Mouse (Mus musculus) c-Kit-positive CD71-positive TER-119-negative erythroid progenitor cells, embryonic 14.5 days (primary cell): ENCODE measurements around the gene Hoxa3.
A peak's percentile ranks its signal among the peaks of the same experiment; 100 is the strongest.

ENCODE experiments used
- DNase-seq: peaks from one replicate; pipeline ENCODE4 v3.0.0-alpha.2; 2013; ENCODE audit warnings: low read depth

The Hoxa3 gene

DNA sequence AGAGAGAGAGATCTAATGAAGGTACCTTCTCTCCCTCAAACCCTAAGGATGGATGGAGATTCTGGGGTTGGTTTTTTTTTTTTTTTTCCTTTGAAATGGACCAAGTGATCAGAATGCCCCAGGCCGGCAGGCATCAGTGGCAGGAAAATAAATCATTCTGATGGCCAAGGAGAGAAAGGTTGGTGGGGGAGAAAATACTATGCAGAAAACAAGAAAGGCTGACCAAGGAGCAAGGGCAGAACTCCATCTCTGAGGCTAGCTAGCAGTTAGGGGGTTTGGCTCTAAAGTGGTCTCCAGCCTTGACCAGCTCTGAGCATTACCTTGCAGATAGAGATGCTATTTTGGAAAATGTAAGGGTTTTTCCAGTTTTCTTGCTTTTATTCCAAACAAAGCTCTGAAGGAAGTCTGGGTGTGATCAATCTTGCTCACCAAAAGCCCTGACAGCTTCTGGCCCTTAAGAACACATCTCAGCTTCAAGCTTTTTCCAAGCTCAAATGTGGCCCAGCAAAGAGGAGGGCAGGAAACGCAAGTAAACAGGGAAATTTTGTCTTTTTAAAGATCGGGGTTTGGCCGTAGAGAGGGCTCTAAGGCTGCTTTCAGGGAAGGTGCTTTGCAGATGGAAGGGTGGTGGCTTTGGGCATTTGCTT lies 46.6 kb downstream of the Hoxa3 start:
- DNase-seq: no peak

GRCm38 (mm10) chr6:52165441-52166370 lies 47.4 kb downstream of the Hoxa3 start:
- DNase-seq: no peak

DNA sequence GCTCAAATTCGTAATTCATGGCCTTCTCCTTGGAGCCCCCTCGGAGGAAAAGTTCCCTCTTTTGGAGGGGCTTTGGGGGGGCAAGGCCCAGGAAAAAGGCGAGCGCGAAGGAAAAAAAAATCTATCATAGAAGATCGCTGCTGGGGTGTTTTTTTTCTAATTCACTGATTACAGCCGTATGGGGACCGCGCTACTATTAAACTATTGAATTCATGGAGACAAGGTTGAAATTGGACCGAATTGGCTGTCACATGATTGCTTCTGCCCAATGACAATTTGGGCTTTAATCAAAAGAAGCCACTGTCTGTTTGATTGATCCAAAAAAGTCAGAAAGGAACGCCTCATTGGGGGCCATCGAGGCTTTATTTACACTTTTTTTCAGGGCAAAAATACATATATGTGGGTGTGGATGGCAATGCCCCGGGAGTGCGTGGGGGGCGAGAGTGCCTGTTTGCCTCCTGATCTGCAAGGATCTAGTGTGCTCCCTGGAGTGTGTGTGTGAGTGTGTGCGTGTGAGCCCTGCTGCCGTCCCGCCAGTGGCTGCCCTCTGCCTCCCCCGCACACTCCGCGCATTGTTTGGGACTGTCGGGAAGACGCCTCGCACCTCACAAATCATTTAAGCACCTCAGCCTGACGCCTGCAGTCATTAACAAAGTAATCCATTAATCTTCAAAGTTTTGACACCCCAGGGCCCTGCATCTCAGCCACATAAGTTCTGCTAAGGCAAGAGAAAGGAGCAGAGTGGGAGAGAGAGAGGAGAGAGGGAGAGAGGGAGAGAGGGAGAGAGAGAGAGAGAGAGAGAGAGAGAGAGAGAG lies 48.3 kb downstream of the Hoxa3 start, which contains the start of gene Hoxa2:
Gene Hoxa2, minus strand, starts transcription at position 206 of the 815 bp plus-strand sequence.
- no peak for DNase-seq

GRCm38 (mm10) chr6:52164051-52164625 lies 49.0 kb downstream of the Hoxa3 start:
- no peak for DNase-seq

DNA sequence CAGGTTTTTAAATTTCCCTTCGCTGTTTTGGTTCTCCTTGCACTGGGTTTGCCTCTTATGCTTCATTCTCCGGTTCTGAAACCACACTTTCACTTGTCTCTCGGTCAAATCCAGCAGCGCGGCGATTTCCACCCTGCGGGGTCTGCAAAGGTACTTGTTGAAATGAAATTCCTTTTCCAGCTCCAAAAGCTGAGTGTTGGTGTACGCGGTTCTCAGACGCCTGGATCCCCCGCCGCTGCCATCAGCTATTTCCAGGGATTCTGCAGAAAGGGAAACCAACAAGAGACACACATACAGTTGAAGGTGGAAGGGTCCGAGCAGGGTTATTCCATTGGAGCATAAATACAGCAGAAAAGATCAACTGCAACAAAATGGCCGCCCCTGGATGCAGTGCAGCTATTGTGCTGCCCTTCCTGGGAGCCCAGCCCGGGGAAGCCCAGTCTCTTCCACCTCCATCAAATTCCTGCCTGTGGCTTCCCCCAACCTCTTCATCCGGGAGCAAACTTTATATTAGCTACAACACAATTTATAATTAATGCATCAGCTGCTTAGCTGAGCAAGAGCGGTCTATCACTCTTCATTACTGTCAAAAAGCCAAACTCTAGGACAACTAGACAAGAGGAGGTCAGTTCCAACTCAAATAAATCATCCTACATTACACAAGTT lies 49.6 kb downstream of the Hoxa3 start:
- DNase-seq: no peak

DNA sequence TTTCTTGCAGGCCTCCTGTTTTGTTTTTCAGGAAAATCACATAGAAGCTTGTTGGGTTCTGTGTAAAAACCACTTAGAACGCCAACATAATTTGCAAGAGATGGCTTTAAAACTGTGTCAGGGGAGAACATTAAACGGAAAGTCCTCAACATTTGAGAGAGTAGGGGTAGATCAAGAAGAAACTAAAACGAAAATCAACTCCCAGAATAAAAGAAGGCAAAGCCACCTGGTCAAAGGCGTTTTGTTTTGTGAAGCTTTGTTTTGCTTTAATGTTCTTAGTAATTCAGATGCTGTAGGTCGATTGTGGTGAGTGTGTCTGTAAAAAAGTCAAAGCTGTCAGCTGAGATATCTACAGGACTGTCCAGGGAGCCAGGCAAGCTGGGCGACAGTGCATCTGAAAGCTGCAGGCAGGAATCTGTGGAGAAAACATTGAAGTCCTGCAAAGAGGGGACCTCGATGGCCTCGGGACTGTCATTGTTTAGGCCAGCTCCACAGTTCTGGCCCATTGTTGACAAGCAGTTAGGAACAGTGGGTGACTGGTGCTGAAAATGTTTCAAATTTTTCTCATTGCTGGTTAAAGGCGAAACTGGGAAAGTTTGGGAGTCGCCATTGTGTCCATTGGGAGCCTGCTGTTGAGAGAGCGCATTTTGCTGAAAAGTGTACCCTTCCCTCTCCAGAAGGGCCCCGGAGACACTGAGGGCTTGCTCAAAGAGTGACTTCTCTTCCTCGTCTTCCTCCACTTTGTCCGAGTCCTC lies 50.3 kb downstream of the Hoxa3 start:
- no peak for DNase-seq

- no peak for DNase-seq
Observed at GRCm38 (mm10) chr6:52162093-52162380, 51.1 kb downstream of the Hoxa3 start.

GRCm38 (mm10) chr6:52161336-52162092 lies 51.6 kb downstream of the Hoxa3 start:
- DNase-seq: no peak

GRCm38 (mm10) chr6:52160511-52161335 lies 52.4 kb downstream of the Hoxa3 start:
- no peak for DNase-seq

DNA sequence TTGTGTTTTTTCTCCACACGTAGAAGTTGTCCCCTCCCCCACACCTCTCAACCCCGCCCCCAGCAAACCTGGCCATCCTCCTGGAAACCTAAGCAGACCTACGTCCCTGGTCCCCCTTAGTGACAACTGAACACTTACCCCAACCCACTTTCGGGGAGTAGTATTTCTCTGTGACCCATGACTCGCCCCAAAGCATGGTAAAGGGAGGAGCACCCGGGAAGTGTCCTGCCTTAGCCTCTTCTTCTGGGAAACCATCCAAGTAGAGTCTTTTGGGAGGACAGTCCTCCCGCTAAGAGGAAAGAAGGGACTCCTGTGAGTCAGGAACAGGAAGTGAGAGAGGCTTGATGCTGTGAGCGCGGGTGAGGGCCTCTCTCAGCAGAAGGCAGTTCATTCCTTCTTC lies 53.2 kb downstream of the Hoxa3 start:
- no peak for DNase-seq

GRCm38 (mm10) chr6:52159164-52159761 lies 53.9 kb downstream of the Hoxa3 start:
- DNase-seq: no peak

- peak; percentile 15 for DNase-seq
Observed at GRCm38 (mm10) chr6:52158276-52159051, 54.7 kb downstream of the Hoxa3 start, which contains the start of gene Hoxa1. TSS of gene Hoxa1 (minus strand) at chr6:52158317.

GRCm38 (mm10) chr6:52157466-52158275 lies 55.5 kb downstream of the Hoxa3 start:
- no peak for DNase-seq

DNA sequence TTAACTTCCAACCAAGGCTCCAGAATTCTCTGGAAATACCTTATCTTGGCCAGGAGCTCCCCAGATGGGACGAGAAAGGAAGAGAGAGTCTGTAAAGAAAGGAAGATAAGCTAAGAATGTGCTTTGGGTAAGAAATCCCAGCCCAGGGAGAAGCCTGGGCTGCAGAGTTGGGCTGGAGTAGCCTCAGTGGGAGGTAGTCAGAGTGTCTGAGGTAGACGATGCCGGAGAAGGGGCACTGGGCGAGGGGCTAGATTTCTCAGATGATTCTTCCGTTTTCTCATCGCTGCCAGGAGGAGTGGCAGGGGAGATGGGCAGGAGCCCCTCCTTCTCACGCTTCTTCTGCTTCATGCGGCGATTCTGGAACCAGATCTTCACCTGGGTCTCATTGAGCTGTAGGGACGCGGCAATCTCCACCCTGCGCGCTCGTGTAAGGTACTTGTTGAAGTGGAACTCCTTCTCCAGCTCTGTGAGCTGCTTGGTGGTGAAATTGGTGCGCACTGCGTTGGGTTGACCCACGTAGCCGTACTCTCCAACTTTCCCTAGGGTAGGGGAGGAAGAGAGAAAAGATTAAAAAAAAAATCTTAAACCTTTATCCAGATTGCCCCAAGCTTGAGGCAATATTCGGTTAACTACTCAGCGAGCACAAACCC lies 56.5 kb downstream of the Hoxa3 start:
- no peak for DNase-seq

DNA sequence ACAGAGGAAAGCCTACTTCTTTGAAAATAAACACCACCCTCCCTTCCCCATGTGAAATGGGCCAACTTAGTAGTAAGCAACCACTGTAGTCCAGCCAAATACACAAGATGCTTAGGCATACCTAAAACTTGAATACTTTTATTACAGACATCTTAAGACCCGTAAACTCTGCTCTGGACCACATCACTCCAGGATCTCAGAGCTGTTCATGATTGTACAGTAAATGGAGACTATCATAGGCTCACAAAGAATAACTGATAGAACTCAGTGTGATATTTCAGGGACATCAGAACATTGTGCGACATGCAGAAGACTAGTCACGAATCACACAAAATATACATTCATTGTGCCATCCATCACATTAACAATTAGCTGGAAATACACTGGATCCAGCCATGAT lies 57.7 kb downstream of the Hoxa3 start:
- DNase-seq: no peak

DNA sequence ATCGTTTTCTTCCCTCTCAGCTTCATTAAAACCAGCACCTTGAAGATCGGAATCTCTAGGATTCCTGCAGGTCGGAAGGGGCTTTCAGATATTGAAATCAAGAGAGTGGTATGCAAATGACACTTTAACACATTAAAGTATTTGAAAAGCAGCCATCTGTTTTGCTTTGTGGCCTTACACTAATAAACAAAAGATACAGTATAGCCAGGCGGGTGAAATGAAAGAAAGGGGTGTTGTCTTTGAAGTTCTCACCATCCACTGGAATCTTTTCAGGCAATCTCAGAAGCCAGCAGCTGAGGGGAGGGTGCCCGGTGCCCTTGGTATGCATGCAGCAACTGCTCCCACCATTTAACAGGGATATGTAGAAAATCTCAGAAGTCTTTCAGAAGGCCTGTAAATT lies 59.1 kb downstream of the Hoxa3 start:
- DNase-seq: no peak

DNA sequence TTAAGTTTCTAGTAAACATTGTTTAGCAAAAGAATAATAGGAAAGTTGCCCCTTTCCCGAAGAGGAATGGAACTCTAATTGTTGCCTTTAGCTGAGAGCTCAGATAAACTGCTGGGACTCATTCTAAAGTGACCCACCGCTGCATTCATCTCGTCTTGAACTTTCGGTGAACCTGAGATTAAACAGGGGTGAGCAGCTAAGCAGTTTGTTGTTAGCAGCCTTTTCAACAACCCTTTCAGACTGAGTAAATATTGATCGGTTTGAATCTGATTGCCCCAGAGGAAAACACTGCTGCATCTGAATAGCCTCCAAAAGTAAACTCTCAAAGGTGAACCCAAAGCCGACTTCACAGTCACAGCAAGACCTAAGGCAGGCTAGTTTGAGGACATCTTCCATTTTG lies 59.9 kb downstream of the Hoxa3 start:
- DNase-seq: no peak
